Mouse (Mus musculus): ENCODE measurements at regions not wholly inside any gene's neighbourhood (a gene's known extent, or its start where the extent isn't known, plus 50 kb on each side); places are given as distances from the start of the nearest gene placed in this dataset.

DNA sequence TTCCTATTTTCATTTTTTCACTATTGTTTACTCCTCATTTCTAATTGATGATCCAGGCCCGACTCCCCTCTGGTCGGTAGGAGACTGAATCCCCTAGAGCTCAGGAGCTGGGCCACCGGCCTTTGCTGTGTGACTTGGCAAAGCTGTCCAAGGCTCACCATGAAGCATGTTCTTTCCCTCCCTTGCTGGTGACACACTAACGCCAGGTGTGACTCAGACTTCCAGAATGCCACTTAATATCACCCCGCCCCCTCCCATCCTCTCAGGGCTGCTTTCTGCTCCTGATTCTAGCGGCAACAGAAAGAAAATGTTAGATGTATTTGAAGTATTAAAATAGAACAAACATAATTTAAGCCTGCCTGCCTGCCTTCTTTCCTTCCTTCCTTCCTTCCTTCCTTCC, 163.3 kb downstream of the Tex36 start:
- TF ChIP-seq CTCF (IDR thresholded peaks at IDR 0.05; ENCODE audit: low read depth), result no peak
- no peak for TF ChIP-seq EP300 (IDR thresholded peaks at IDR 0.05; ENCODE audit: low read depth)
